In the genomic region with DNA sequence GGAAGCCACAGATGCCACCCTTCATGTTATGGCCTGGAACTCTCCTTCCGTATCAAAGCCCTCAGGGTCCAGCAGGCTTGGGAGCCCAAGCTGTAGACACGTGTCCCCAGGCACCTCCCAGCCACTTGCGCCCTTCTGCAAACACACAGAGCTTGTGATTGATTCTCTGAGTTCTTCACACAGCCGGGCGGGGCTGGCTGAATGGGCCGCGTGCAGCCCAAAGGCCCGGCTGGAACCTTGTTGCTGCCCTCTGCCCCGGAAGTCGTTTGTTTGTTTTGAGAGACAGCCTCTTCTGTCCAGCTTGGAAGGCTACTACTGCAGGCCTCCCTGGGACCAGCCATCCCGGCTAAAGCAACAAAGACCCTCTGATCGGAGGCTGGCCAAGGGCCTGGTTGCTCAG, we compare ENCODE assay signal across 8 mouse cellular contexts.
A peak's percentile ranks its signal among the peaks of the same experiment; 100 is the strongest.
DNase-seq lines count a peak whose midpoint lies in the region; ATAC-seq and TF ChIP-seq lines count a peak whose summit lies in the region.

No protein-coding gene starts in this region.

- no peak for DNase-seq in forebrain, embryonic 10.5 days (ENCODE audit: extremely low spot score, low spot score)
- no peak for DNase-seq in forebrain, embryonic 14.5 days (ENCODE audit: low spot score)
- DNase-seq in heart, adult 9 months (ENCODE audit: low spot score in 2 of 2): peak; percentile 22 to 36
- DNase-seq in kidney, adult 9 months: peak; percentile 43
- DNase-seq in cerebellum, adult 2 months: no peak
- no peak for DNase-seq in layer of hippocampus, postnatal 36 days

- TF ChIP-seq CTCF in cerebellum, adult 2 months (IDR thresholded peaks at IDR 0.05; ENCODE audit: borderline replicate concordance, insufficient read depth, low read depth, low read length): no peak

- peaks cover 59% of the 10 kb centered on the region for H3K4me1 ChIP-seq in forebrain, embryonic 10.5 days
- H3K4me1 ChIP-seq in forebrain, embryonic 14.5 days (ENCODE audit: control insufficient read depth, insufficient read depth, low read length): peaks cover 21% of the 10 kb centered on the region
- peaks cover 33% of the 10 kb centered on the region for H3K4me1 ChIP-seq in lung, embryonic 16.5 days (replicated peaks; ENCODE audit: control insufficient read depth, insufficient read depth, low read length)
- H3K4me1 ChIP-seq in cerebellum, adult 2 months (ENCODE audit: control insufficient read depth, insufficient read depth, low read length): no peaks in the 10 kb centered on the region; the same call in 1 of the 2 replicates
- peaks cover 2% of the 10 kb centered on the region; the same call in 1 of the 2 replicates for H3K4me1 ChIP-seq in midbrain, embryonic 16.5 days (ENCODE audit: control insufficient read depth, insufficient read depth, low read length)

- TF ChIP-seq POLR2A in cerebellum, adult 2 months (IDR thresholded peaks at IDR 0.05; ENCODE audit: borderline replicate concordance, insufficient read depth, low read length): no peak

- no peak for ATAC-seq in forebrain, embryonic 14.5 days
- peak; percentile 63 for ATAC-seq in lung, embryonic 16.5 days (ENCODE audit: low read depth)
- ATAC-seq in midbrain, embryonic 16.5 days: no peak

- H3K9ac ChIP-seq in forebrain, embryonic 14.5 days (ENCODE audit: low read length): no peak overlapping the region
- H3K9ac ChIP-seq in lung, embryonic 16.5 days (ENCODE audit: low read length): no peak overlapping the region
- H3K9ac ChIP-seq in midbrain, embryonic 16.5 days (ENCODE audit: low read depth, low read length): no peak overlapping the region

- no peak overlapping the region for H3K4me3 ChIP-seq in forebrain, embryonic 10.5 days
- no peak overlapping the region for H3K4me3 ChIP-seq in forebrain, embryonic 14.5 days (ENCODE audit: low read depth, low read length)
- no peak overlapping the region for H3K4me3 ChIP-seq in lung, embryonic 16.5 days (ENCODE audit: low read length)
- no peak overlapping the region for H3K4me3 ChIP-seq in cerebellum, adult 2 months (replicated peaks; ENCODE audit: insufficient read depth, low read depth, low read length)
- no peak overlapping the region for H3K4me3 ChIP-seq in midbrain, embryonic 16.5 days (ENCODE audit: low read depth, low read length)

- H3K27ac ChIP-seq in forebrain, embryonic 10.5 days: peak overlapping the region; percentile 93
- H3K27ac ChIP-seq in forebrain, embryonic 14.5 days (ENCODE audit: low read depth, low read length): no peak overlapping the region
- H3K27ac ChIP-seq in lung, embryonic 16.5 days (ENCODE audit: low read length): peak overlapping the region; percentile 78
- no peak overlapping the region for H3K27ac ChIP-seq in cerebellum, adult 2 months (ENCODE audit: insufficient read depth, low read length)
- no peak overlapping the region for H3K27ac ChIP-seq in midbrain, embryonic 16.5 days (ENCODE audit: low read length)

- 57% methylated on average over 12 of the region's 12 CpGs for WGBS in forebrain, embryonic 10.5 days
- 68% methylated on average over 12 of the region's 12 CpGs for WGBS in forebrain, embryonic 14.5 days
- 13% methylated on average over 12 of the region's 12 CpGs for WGBS in lung, embryonic 16.5 days
- 55% methylated on average over 12 of the region's 12 CpGs for WGBS in cerebellum, adult 2 months
- WGBS in midbrain, embryonic 16.5 days: 58% methylated on average over 12 of the region's 12 CpGs

- no peak overlapping the region for H3K4me2 ChIP-seq in forebrain, embryonic 14.5 days (ENCODE audit: low read length)
- H3K4me2 ChIP-seq in lung, embryonic 16.5 days (ENCODE audit: low read depth, low read length): no peak overlapping the region
- H3K4me2 ChIP-seq in midbrain, embryonic 16.5 days (ENCODE audit: low read length): no peak overlapping the region

- no peaks in the 10 kb centered on the region for H3K36me3 ChIP-seq in forebrain, embryonic 10.5 days (replicated peaks)
- no peaks in the 10 kb centered on the region for H3K36me3 ChIP-seq in forebrain, embryonic 14.5 days (ENCODE audit: control insufficient read depth, insufficient read depth, low read length)
- H3K36me3 ChIP-seq in lung, embryonic 16.5 days (ENCODE audit: control insufficient read depth, insufficient read depth, low read length): no peaks in the 10 kb centered on the region
- no peaks in the 10 kb centered on the region for H3K36me3 ChIP-seq in midbrain, embryonic 16.5 days (ENCODE audit: control insufficient read depth, insufficient read depth, low read length)

- no peaks in the 10 kb centered on the region for H3K27me3 ChIP-seq in forebrain, embryonic 10.5 days (ENCODE audit: poor library complexity, severe bottlenecking)
- H3K27me3 ChIP-seq in forebrain, embryonic 14.5 days (replicated peaks; ENCODE audit: control insufficient read depth, insufficient read depth, low read length): no peaks in the 10 kb centered on the region
- no peaks in the 10 kb centered on the region for H3K27me3 ChIP-seq in lung, embryonic 16.5 days (ENCODE audit: control insufficient read depth, insufficient read depth, low read depth, low read length)
- peaks cover 4% of the 10 kb centered on the region; the same call in 1 of the 2 replicates for H3K27me3 ChIP-seq in cerebellum, adult 2 months (ENCODE audit: control insufficient read depth, insufficient read depth, low read length)
- H3K27me3 ChIP-seq in midbrain, embryonic 16.5 days (ENCODE audit: control insufficient read depth, insufficient read depth, low read depth, low read length): no peaks in the 10 kb centered on the region

- no peaks in the 10 kb centered on the region for H3K9me3 ChIP-seq in forebrain, embryonic 10.5 days
- H3K9me3 ChIP-seq in forebrain, embryonic 14.5 days (replicated peaks; ENCODE audit: control insufficient read depth, low read length): no peaks in the 10 kb centered on the region
- no peaks in the 10 kb centered on the region for H3K9me3 ChIP-seq in lung, embryonic 16.5 days (ENCODE audit: control insufficient read depth, low read length)
- no peaks in the 10 kb centered on the region for H3K9me3 ChIP-seq in midbrain, embryonic 16.5 days (replicated peaks; ENCODE audit: control insufficient read depth, low read length, poor library complexity, severe bottlenecking)

Comparison
In these comparisons a context has a peak if more than half of its experiments do, and no peak if none do; other contexts are left out.
1. H3K27ac ChIP-seq: peak in forebrain, embryonic 10.5 days (single experiment) and lung, embryonic 16.5 days (single experiment); none in forebrain, embryonic 14.5 days (single experiment), cerebellum, adult 2 months (single experiment) and midbrain, embryonic 16.5 days (single experiment).
2. DNase-seq: peak in heart, adult 9 months (2 of 2) and kidney, adult 9 months (single experiment); none in forebrain, embryonic 10.5 days (single experiment), forebrain, embryonic 14.5 days (single experiment), cerebellum, adult 2 months (0 of 2) and layer of hippocampus, postnatal 36 days (0 of 2).